Mouse (Mus musculus): ENCODE data around the gene Kcnt1.
"Not testable (repeated sequence)": the region's sequence is repeated elsewhere in the genome, so short reads cannot be mapped to it uniquely, and the experiment has no call there.

DNA sequence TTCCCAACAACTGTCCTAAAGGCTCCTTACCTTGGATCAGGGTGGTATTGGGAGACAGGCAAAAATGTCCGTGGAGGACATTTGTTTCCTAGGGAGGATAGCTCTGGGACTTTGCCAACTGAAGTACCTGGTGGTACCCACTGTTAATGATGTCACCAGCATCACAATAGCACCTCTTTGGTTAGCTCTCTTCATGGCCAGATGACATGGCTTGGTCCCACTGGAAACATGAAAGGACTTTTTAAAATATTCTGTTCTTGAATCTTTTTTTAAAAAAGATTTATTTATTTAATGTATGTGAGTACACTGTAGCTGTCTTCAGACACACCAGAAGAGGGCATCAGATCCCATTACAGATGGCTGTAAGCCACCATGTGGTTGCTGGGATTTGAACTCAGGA, 47.8 kb upstream of the Kcnt1 start, which contains the start of gene Glt6d1:
- TF ChIP-seq CTCF (IDR thresholded peaks at IDR 0.05; ENCODE audit: insufficient read depth, low read length); POLR2A (IDR thresholded peaks at IDR 0.05; ENCODE audit: borderline replicate concordance, extremely low read depth, low read depth, low read length): not testable (repeated sequence)

All from lung, adult 2 months (tissue).